Mouse (Mus musculus) ES-Bruce4 (cell line): ENCODE measurements around the gene D930020B18Rik.

ENCODE experiments used
- CTCF ChIP-seq: IDR thresholded peaks from one replicate; pipeline ENCODE4 v1.8.1; 2011; ENCODE audit warnings: low read depth, low read length
- EP300 ChIP-seq: IDR thresholded peaks from 2 replicates; pipeline ENCODE4 v1.6.1; 2011; ENCODE audit warnings: low read depth, low read length; ENCODE audit not compliant: insufficient read depth

- TF ChIP-seq CTCF (no peak), EP300 (no peak)
Measured at GRCm38 (mm10) chr10:121727151-121727550, 85.8 kb downstream of the D930020B18Rik start.
